Mouse (Mus musculus) heart, adult 11 months (tissue): Measurements from ENCODE around the gene Cnot2.
"Not testable (repeated sequence)": the region's sequence is repeated elsewhere in the genome, so short reads cannot be mapped to it uniquely, and the experiment has no call there.

Source experiments
- DNase-seq: peaks from one replicate; pipeline ENCODE4 v3.0.0; 2022

The Cnot2 gene

GRCm38 (mm10) chr10:116581369-116581718 lies at the start of gene Cnot2:
Gene Cnot2, minus strand, starts transcription at chr10:116581511.
- peak; percentile 98 for DNase-seq

- peak; percentile 68 for DNase-seq
Measured at GRCm38 (mm10) chr10:116628926-116629325, 47.6 kb upstream of the Cnot2 start.

- DNase-seq: peak; percentile 44
Measured at GRCm38 (mm10) chr10:116626009-116626408, 44.7 kb upstream of the Cnot2 start.

DNA sequence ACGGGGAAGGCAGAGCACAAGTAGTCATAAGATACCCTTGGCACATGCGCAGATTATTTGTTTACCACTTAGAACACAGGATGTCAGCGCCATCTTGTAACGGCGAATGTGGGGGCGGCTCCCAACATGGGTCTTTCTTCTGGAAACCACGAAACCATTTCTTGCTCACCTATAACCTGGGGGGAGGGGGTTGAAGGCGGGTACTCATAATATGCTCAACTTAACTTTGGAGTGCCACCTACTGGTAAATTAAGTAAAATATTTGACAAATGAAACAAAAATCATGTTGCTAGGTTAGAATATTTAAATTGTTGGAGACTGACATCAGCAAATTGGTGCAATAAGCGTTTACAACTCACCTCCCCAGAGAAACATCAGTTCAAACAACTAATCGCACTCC lies 31.9 kb upstream of the Cnot2 start:
- DNase-seq: peak; percentile 18

DNA sequence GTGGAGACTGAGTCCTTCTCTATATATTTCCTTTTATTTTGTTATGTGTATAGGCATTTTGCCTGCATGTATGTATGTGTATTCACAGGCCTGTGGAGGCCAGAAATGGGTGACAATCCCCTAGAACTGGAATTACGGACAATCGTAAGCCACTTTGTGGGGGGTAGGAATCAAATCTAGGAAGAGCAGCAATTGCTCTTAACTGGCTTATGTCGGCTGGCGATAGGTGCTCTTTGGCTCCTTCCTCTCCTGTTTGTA lies 23.5 kb upstream of the Cnot2 start:
- peak; percentile 11 for DNase-seq

DNA sequence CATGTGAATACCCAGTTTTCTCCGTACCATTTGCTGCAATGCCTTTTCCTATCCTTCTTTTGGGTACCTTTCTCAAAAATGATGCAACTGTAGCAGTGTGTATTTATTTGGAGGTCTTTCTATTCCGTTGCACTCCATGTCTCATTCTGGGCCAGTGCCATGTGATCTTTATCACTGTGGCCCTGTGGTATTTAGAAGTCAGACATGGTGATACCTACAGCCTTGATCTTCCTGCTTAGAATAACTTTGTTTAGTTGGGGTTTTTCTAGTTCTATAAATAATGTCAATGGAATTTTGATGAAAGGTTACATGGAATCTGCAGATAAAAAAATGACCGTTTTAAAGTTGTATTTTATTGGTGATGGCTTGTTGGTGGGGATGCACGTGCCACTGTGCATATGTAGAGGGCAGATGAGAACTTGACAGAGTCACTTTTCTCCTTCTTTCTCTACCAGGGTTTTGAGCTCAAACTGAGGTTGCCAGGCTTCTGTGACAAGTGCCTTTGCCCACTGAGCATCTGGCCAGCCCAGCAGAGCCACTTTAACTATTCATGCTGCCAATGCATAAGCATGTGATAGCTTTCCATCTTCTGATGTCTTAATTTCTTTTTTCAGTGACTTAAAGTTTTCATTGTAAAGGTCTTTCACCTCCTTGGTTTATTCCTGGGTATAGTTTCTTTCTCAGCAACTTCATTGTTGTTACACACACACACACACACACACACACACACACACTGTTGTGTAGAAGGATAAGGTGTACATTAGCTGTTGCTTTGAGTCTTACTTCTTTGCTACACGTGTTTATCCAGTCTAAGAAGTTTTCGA lies 23.0 kb upstream of the Cnot2 start:
- DNase-seq: peak; percentile 13

GRCm38 (mm10) chr10:116599056-116599850 lies 17.9 kb upstream of the Cnot2 start:
- no peak for DNase-seq

DNA sequence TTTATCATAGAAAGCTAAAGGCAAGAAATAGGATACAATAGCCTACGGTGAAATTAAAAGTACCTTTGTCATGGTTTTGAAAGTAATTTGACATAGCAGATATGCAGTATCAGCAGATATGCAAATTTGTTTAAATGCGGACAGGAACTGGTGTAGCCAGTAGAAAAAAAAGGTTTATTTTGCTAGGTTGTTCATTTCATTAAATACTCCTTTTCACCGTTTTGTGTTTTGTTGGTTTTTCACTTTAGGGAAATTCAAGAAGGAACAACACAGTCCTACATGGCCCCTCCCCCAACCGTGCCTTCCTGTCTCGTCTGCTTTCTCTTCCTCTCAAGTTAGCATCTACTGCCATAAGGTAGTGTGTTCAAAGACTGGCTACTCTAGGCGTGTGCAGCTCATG lies 1.4 kb upstream of the Cnot2 start:
- DNase-seq: peak; percentile 92

DNA sequence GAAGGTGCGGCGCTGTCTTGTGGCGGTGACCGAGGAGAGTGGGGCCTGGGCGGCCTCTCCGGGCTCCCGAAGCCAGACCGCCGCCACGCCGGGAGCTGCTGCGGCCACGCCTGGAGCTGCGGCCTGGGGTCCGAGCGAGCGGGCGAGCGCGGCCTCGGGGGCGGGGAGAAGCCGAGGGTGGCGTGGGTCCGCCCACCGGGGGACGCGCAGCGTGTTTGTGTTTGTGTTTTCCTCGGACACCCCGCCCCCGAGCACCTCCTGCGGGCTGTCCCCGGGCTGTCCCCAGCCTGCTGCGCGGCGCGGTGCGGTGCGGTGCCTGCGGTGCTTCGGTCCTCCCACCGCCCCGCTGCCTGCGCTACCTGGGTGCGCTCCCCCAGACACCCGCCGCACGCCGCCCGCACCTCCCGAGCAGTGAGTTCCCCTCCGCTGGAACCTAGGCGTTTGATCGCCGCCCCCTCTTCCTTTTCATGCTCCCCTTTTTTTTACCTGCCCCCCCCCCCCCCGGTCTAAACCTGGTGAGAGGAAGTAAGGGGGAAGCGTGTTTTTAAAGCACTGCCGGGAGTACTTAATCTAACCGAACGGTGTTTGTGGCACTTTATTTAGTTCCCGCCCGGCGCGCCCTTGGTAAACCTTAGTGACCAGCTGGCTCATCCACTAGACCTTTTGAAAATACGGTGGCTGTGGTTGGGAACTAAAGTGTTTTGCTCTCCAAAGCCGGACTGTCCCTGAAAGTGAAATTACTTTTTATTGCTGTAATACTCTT lies 589 bp upstream of the Cnot2 start:
- DNase-seq: peak; percentile 96

DNA sequence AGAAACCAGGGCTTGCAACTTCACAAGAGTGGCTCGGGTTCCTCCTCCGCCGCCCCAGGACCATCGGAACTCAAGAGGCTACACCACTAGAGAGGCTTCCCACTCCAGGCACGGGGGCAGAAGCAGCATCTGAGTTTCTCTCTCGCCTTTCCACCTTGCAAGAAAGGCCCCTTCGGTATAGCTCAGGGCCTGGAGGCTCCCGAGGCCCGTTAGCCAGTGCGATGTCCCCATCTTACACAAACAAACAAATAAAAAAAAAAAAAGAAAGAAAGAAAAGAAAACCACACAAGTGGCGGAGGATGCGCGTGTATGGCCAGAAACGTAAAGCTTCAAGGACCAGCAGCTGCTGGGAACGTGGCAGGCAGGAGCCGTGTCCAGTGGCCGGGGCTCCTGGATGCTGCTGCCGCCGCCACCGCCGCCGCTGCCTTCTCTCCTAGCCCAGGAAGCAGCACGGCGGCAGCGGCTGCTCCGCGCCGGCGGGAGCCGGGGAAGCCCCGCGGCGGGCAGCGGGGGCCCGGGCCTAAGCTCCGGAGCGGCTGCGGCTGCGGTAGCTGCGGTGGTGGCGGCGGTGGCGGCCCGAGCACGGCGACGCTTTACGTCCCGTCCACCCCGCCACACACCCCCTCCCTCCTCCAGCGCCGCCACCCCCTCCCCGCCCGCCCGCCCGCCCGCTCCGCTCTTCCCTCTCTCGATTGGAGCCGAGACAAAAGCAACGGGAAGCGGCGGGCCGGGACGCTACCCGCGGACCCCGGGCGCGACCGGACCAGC lies 536 bp downstream of the Cnot2 start:
- peak; percentile 90 for DNase-seq

DNA sequence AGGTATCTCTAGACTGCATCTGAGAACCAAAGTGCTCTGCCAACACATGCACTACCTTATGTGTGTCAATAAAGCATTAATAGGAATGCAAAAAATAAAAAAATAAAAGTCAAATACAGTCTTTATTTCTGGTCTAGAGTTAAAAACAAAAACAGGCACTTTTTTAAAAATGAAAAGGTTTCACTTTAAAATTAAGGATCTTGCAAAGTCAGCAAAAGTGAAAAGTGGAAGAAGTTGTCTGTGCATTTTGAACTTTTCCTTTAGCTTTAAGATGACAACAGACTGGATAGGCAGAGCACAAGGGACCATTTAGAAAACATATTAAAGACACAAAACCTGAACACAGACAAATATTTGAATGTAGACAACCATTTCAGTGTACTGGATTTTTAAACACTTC lies 1.8 kb downstream of the Cnot2 start:
- DNase-seq: no peak

DNA sequence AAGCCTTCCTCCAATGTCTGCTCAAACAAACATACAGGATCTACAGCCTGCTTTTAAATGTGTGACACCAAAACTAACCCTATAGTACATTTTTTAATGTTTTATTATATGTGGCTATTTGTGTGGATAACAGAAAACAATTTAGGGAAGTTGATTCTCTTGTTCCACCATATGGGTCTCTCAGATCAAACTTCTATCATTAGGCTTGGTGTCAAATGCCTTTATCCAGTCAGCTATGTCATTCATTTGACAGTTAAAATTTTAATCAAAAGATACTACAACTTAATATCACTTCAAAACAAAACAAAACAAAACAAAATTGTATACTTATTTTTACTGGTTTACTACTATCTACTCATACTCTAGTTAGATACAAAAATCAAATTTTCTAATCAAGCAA lies 2.9 kb downstream of the Cnot2 start:
- no peak for DNase-seq

GRCm38 (mm10) chr10:116577181-116577580 lies 4.1 kb downstream of the Cnot2 start:
- DNase-seq: no peak

GRCm38 (mm10) chr10:116576071-116576470 lies 5.2 kb downstream of the Cnot2 start:
- DNase-seq: not testable (repeated sequence)

DNA sequence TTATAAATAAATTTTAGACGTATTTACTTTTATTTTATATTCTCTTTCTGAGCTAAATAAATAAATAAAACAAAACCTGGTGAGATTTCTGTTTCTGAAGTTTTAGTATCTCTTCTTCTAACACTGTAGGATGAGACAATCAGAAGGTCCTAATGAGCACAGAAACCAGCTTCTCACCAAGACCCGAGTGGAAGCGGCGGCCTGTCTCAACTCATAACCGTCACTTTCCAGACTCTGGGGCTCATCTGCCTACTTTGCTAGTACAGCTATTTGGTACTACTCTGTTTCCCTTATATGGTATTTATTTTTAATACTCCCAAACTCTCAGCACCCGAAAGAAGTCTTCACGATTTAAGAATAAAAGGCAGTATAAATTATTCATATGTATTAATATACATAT lies 10.8 kb downstream of the Cnot2 start:
- DNase-seq: no peak

DNA sequence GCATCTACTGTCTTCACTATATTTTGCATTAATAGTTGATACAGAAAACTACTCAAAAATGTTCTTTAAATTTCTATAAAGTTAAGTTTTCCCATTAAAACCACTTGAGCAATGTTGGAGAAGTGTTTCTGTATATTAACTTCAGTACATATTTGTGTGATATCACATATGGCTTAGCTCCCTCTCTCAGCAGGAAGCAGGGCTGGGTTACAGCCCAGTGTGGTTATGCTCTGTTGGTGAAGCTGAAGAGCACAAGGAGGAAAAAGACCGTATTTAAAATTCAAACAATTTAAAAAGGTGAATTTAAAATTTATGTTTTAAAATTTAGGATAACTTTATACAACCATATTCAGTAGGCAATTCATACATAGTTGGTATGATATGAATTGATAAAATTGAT lies 12.8 kb downstream of the Cnot2 start:
- no peak for DNase-seq

DNA sequence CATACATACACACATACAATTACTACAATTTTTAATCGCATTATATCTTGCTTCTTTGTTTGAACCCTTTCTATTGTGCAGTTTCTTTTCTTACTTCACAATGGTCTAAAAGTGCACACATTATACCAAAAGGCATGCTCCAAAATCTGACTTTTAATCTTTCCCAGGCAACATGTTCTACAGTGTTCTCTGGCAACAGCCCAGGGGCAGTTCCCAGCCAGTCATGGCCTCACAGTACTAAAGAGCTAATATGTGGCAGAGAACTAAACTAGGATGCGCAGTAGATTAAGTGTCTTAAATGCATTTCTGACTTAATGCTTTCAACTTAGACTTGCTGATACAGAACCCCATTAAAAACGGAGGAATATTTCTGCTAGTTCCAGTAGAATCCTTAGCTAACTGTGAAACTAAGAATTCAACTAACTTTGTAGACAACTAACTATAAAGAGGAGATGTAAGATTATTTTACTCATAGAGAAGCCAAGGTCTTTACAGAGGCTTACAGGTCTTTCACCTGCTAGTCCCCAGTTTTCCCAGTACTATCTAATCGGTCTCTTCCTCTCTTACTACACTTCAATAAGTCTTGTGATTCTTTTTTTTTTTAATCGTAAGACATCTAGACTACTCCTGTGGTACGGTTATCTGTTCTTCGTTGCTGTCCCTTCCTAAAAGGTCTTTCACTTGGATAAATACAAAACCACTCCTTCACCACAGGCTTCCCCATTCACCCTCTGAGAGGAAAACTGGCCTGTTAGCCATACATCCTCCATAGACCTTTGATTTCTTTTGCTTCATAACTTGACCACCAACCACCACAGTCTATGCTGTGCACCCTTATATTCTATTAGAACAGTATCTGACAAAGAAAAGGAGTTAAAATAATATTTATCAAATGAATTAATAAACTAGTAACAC lies 13.6 kb downstream of the Cnot2 start:
- no peak for DNase-seq

DNA sequence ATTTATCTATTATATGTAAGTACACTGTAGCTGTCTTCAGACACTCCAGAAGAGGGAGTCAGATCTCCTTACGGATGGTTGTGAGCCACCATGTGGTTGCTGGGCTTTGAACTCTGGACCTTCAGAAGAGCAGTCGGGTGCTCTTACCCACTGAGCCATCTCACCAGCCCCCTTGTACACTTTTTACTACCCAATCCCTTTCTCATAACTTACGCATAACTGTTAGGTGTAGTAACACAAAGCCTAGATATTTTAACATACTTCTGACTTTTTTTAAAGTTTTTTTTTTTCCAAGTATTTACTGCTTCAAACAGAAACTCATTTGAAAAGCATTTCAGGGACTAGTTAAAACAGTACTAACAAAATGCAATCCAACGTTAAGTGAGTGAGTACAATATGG lies 14.8 kb downstream of the Cnot2 start:
- DNase-seq: not testable (repeated sequence)

GRCm38 (mm10) chr10:116564828-116565602 lies 16.3 kb downstream of the Cnot2 start:
- no peak for DNase-seq

DNA sequence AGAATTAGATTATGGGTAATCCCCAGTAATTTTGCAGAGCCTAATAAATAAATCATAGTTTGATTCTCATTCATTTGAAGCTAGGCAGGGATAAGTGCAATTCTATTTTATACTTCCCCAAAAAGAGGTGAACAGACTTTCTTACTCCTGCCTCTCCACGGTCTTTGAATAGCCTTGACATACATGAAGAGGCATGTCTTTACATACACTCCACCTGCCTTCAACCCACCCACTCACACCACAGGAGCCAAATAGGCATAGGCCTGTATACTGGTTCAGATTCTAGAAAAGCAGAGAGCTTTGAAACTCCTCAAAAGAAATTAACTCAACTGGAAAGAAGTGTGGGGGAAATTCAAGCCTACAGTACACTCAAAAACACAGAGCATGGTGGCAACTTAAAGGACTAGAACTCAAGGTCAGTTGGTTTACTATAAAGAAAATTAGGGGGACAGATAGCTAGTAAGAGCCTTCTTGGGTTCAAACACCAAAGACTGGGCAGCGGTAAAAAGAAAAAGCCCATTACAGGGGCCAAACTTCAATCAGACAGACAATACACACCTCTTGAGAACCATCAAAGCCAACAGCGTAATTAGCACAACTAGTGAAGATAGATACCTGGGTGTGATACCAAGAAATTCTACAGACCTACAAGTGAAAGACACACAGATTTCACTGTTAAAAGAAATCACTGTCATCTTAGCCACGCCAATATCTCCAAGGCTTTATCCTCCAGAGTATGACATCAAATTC lies 18.4 kb downstream of the Cnot2 start:
- no peak for DNase-seq
